Mouse (Mus musculus) gastrocnemius, postnatal 14 days (tissue): ENCODE measurements around the gene Map6. TPM values are rescaled to one million over a fixed set of nuclear protein-coding genes. Genes with fewer than 3 reads are reported as not detected.

Experiments used
- DNase-seq: peaks from one replicate; pipeline ENCODE4 v3.0.0; 2021; ENCODE audit warnings: mixed read lengths
- intact Hi-C: fragments of 180-260 bp; cut with DNase I; formaldehyde crosslinking; loops from one replicate; pipeline ENCODE4 v1.15.1; 2025; ENCODE audit warnings: low total_unique reads
- total RNA-seq, 2 experiments: library from RNA; stranded (reverse); gene quantifications; 2 replicates each; pipeline ENCODE4 v1.2.3; 2021

Map6 gene
- total RNA-seq, 2 experiments from 2014 or later, result 3.9 to 6.6 TPM

DNA sequence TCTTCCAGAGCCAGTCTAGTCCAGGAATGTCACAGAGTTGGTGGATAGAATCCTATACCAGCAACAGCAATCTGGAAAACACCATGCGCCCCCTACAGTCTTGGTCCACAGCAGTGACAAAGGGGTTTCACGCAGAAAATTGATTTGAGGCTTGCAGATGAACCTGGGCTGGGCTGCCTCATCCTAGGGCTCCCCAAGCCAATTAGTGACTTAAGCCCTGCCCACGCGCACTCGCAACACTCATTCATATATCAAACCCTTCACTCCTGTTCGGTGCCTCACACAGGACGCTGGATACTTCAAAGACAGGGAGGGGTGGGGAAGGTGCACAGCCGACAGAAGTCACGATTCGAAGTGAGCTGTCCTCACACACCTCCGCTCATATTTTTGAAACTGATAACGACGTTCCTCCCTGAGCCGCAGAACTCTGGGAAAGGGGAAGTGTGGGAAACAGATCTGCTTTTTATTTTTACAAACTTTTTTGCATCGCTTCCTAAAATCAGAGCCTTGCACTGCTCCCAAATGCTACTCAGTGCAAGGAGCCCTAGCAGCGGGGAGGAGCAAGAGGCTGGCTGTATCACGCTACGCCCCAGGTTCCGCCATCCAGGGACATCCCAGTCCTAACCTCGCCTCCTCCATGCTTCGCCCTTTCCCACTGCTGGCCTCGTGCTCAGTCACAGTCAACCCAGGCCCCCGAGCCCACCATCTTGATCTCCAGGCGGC, 113.4 kb downstream of the Map6 start:
- DNase-seq, result no peak
- intact Hi-C loops, result no loop called here

DNA sequence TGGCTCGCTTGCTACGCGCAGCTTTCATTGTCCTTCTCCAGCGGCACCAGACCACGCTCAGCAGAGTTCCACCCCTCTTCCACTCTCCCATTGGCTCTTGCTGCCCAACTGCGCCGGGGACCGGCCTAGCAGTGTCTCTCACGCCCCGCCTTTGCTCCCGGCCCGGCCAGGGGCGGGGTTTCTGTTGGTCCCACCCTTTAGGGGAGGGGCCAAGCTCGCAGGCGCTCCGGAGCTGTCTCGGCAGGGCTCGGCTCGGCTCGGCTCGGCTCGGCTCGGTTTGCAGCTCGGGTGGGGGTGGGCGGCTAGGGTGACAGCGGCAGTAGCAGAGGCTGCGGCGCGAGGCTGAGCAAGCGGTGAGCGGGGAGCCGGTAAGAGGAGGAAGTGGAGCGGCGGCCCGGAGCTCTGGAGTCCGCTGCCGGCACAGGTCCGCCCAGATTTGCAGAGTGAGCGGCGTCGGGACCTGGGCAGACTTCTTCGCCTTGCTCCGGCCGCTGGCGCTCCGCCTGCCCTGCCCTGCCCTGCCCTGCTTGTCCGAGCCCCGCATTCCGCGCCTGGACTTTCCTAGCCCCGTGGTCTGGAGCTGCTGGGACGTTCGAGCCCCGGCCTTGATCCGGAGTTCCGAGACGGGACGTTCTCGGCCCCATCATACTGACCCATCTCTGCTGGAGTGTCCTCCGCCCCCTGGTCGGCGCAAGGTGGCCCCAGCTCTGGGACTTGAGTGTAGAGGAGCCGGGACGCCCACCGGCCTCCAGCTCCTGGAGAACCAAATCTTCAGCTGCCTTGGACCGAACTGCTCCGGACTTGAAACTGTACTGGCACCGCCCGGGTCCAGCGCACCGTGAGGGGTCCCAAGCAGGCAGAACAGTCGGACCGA, 114.2 kb downstream of the Map6 start, which contains the start of gene Gdpd5:
Gdpd5 (plus strand) TSS at position 201 of the 874 bp plus-strand sequence.
- intact Hi-C loops, result no loop called here
- peak; percentile 99 for DNase-seq

DNA sequence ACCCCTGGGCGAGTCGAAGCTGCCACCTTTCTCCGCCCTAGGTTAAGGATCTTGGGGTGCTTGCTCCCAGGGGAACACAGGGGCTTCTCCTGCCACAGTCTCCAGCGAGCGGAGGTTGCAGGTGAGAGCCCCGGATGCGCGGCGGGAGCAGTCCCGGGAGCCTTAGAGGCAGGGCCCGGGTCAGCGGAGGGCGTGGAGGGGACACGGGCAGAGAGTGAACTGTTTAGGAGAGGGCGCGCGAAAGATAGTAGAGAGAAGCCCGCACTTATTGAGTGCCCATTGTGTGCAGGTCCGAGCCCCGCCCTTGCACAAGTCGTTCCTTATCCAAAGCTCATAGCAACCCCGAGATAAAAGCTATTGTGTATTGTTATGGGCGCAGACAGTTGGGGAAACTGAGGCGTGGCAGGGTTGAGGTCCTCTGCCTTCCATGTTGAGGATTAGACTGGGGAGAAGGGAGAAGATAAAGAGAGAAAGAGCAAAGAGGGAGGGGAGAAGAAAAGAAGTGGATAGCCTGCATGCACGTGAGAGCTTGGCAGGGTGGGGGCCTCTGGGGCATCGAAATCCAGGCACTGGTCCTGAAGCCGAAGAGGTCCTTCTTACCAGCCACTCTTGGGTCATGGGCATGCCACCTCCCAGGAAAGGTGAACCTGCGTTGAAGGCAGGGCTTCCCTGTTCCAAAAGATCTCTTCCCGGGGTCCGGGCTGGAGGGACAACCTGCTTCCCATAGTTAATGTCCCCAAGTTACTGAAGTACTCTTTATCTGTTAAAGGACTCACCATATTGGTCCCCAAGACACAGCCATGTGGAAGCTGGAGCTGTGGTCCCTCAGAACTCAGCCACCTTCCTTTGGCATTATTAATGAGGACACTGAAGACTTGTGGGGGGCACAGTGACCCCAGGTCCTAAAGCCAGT, 115.1 kb downstream of the Map6 start:
- intact Hi-C loops, result no loop called here
- no peak for DNase-seq

DNA sequence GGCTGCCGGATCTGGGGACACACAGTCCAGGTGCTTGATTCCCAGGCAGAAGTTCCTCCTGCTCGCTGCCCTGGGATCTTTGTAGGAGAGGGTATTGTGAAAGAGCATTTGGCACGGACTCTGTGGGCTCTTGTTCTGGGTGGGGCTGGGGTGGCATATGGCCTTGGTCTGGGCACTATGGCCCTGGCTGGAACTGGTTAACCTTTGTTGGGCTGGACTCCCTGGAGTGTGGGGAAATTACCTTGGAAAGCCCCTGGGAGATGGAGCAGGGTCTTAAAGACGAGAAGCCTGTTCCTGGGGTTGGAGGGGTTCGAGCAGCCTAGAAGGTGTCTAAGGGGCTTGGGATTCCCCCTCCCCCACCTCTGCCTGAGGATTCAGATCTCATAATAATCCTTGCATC, 116.0 kb downstream of the Map6 start:
- DNase-seq, result no peak
- intact Hi-C loops, result no loop called here

DNA sequence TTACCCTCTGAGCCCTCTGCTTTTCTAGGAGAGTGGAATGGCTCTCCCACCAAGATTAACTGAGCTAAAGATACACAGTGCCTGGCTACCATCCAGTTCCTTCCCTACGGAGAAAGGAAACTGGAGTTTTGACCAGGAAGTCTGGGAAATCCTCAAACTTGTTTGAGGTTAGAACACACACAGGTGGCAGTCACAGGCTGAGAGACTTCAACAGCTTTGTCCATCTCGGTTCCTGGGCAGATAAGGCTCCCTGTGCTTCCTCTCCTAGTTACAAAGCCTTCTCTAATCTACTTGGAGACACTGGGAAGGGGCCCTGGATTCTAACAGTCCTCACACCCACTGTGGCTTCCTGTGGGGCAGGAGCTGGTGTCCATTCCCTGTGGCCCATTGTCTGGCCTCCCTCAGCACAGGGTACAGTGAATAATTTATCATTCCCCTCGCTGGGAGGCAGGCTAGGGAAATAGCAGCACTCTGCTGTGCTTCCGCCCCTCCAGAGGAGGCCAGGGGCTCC, 116.9 kb downstream of the Map6 start:
- intact Hi-C loops, result no loop called here
- DNase-seq, result no peak

GRCm38 (mm10) chr7:99386030-99386429, 118.8 kb downstream of the Map6 start:
- DNase-seq, result peak; percentile 79
- intact Hi-C loops, result no loop called here

Other genes starting within 250 kb of the Map6 start
- gene Uvrag, start 126.3 kb upstream of the Map6 start, total RNA-seq, result 10 to 100 TPM; 12.9 to 14.6 TPM
- 10 to 100 TPM; 19.0 to 37.9 TPM for gene Dgat2, start 84.7 kb upstream of the Map6 start, total RNA-seq
- gene Mogat2, start 28.8 kb upstream of the Map6 start, total RNA-seq, result under 1 TPM in 1 of 2 experiments, not detected in 1; 0.14 TPM
- 100 to 1,000 TPM; 190 to 248 TPM for gene Serpinh1, start 85.8 kb downstream of the Map6 start, total RNA-seq
- gene Gdpd5, start 114.0 kb downstream of the Map6 start, total RNA-seq, result 1 to 10 TPM; 7.4 to 8.5 TPM
- under 1 TPM in 1 of 2 experiments, not detected in 1; 0.38 TPM for gene Klhl35, start 198.6 kb downstream of the Map6 start, total RNA-seq
- 100 to 1,000 TPM; 262 to 278 TPM for gene Rps3, start 216.3 kb downstream of the Map6 start, total RNA-seq